Mouse (Mus musculus): Measurements from ENCODE around the gene Rnf4. TPM values are rescaled to one million over a fixed set of nuclear protein-coding genes. Genes with fewer than 3 reads are reported as not detected.

The Rnf4 gene
- polyA plus RNA-seq, 1 experiment from 2014 or later = 132 TPM

DNA sequence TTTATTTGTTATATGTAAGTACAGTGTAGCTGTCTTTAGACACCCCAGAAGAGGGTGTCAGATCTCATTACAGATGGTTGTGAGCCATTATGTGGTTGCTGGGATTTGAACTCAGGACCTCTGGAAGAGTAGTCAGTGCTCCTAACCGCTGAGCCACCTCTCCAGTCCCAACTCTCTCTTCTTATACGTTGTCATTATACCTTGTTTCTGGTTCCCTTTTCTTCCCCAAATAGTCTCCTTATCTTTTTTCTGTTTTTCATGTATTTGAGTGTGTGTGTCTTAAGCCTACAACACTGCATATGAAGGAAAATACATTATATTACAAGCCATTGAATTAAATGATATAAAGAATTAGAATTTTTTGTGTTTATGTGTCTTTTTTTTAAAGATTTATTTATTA is 50.7 kb downstream of the Rnf4 start:
- Histone ChIP-seq H3K27ac (ENCODE audit: low read depth, low read length) (no peak overlapping the region), H3K9ac (ENCODE audit: low read depth, low read length) (no peak overlapping the region), H3K4me3 (ENCODE audit: low read length) (no peak overlapping the region), H3K4me1 (ENCODE audit: control insufficient read depth, insufficient read depth, low read depth, low read length) (no peaks in the 10 kb centered on the region), H3K9me3 (ENCODE audit: control insufficient read depth, low read length) (no peaks in the 10 kb centered on the region), H3K36me3 (ENCODE audit: control insufficient read depth, insufficient read depth, low read length) (no peaks in the 10 kb centered on the region), H3K4me2 (ENCODE audit: low read length) (no peak overlapping the region), H3K27me3 (replicated peaks; ENCODE audit: control insufficient read depth, insufficient read depth, low read length) (no peaks in the 10 kb centered on the region)
- 98% methylated on average over 2 of the region's 2 CpGs for WGBS
- ATAC-seq = no peak

GRCm38 (mm10) chr5:34393251-34393650 is 57.2 kb downstream of the Rnf4 start:
- Histone ChIP-seq H3K27me3 (replicated peaks; ENCODE audit: control insufficient read depth, insufficient read depth, low read length) (no peaks in the 10 kb centered on the region), H3K9me3 (ENCODE audit: control insufficient read depth, low read length) (no peaks in the 10 kb centered on the region), H3K4me1 (ENCODE audit: control insufficient read depth, insufficient read depth, low read depth, low read length) (no peaks in the 10 kb centered on the region; the same call in 1 of the 2 replicates), H3K9ac (ENCODE audit: low read depth, low read length) (no peak overlapping the region), H3K4me2 (ENCODE audit: low read length) (no peak overlapping the region), H3K4me3 (ENCODE audit: low read length) (no peak overlapping the region), H3K27ac (ENCODE audit: low read depth, low read length) (no peak overlapping the region), H3K36me3 (ENCODE audit: control insufficient read depth, insufficient read depth, low read length) (no peaks in the 10 kb centered on the region)
- WGBS = 97% methylated on average over 8 of the region's 8 CpGs
- no peak for ATAC-seq

DNA sequence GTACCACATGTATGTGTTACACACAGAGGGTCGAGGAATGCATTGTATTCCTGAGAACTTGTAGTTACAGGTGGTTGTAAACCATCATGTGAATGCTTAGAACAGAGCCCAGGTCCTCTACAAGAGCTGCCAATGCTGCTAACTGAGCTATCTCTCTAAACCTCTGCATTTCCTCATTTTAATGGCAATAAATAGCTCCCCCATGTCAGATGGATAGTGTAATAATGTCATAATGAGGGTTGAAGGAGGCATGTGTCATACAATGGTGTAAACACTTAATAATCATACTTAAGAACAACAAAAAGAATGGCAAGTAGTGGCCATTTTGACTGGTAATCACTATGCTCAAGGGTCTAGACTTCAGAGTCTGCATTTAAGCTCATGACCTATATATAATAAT is 59.3 kb downstream of the Rnf4 start:
- ATAC-seq = no peak
- WGBS = 91% methylated on average over 1 of the region's 1 CpGs
- Histone ChIP-seq H3K4me2 (ENCODE audit: low read length) (no peak overlapping the region), H3K27ac (ENCODE audit: low read depth, low read length) (no peak overlapping the region), H3K9ac (ENCODE audit: low read depth, low read length) (no peak overlapping the region), H3K4me1 (ENCODE audit: control insufficient read depth, insufficient read depth, low read depth, low read length) (no peaks in the 10 kb centered on the region; the same call in 1 of the 2 replicates), H3K36me3 (ENCODE audit: control insufficient read depth, insufficient read depth, low read length) (no peaks in the 10 kb centered on the region), H3K4me3 (ENCODE audit: low read length) (no peak overlapping the region), H3K27me3 (replicated peaks; ENCODE audit: control insufficient read depth, insufficient read depth, low read length) (no peaks in the 10 kb centered on the region), H3K9me3 (ENCODE audit: control insufficient read depth, low read length) (no peaks in the 10 kb centered on the region)

GRCm38 (mm10) chr5:34395850-34396540 is 59.9 kb downstream of the Rnf4 start:
- 93% methylated on average over 2 of the region's 2 CpGs for WGBS
- Histone ChIP-seq H3K27me3 (replicated peaks; ENCODE audit: control insufficient read depth, insufficient read depth, low read length) (no peaks in the 10 kb centered on the region), H3K4me2 (ENCODE audit: low read length) (no peak overlapping the region), H3K36me3 (ENCODE audit: control insufficient read depth, insufficient read depth, low read length) (no peaks in the 10 kb centered on the region), H3K4me3 (ENCODE audit: low read length) (no peak overlapping the region), H3K9ac (ENCODE audit: low read depth, low read length) (no peak overlapping the region), H3K9me3 (ENCODE audit: control insufficient read depth, low read length) (no peaks in the 10 kb centered on the region), H3K27ac (ENCODE audit: low read depth, low read length) (no peak overlapping the region), H3K4me1 (ENCODE audit: control insufficient read depth, insufficient read depth, low read depth, low read length) (no peaks in the 10 kb centered on the region; the same call in 1 of the 2 replicates)
- no peak for ATAC-seq

DNA sequence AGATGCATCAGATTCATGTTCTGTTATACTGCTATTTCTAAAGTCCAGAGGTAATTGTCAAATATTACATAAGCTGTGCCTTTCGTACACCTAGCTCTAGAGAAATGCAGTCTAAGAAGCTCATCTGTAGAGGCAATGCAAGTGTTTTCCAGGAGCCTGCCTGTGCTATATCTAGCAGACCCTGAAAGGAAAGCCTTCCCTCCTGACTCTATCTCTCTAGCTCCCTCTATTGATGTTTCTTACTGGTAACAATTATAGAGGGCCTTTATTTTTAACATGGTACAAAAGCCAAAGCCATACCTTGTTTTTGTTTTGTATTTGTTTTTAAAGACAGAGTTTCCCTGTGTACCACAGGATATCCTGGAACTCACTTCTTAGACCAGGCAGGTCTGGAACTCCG is 61.8 kb downstream of the Rnf4 start:
- no peak overlapping the region for H3K9ac ChIP-seq (ENCODE audit: low read depth, low read length)
- no peak overlapping the region for H3K4me2 ChIP-seq (ENCODE audit: low read length)
- WGBS = 97% methylated on average over 2 of the region's 2 CpGs
- no peaks in the 10 kb centered on the region for H3K27me3 ChIP-seq (replicated peaks; ENCODE audit: control insufficient read depth, insufficient read depth, low read length)
- no peak overlapping the region for H3K4me3 ChIP-seq (ENCODE audit: low read length)
- H3K9me3 ChIP-seq (ENCODE audit: control insufficient read depth, low read length) = no peaks in the 10 kb centered on the region
- H3K27ac ChIP-seq (ENCODE audit: low read depth, low read length) = no peak overlapping the region
- no peaks in the 10 kb centered on the region; the same call in 1 of the 2 replicates for H3K4me1 ChIP-seq (ENCODE audit: control insufficient read depth, insufficient read depth, low read depth, low read length)
- no peaks in the 10 kb centered on the region for H3K36me3 ChIP-seq (ENCODE audit: control insufficient read depth, insufficient read depth, low read length)
- ATAC-seq = no peak

GRCm38 (mm10) chr5:34398326-34398725 is 62.2 kb downstream of the Rnf4 start:
- no peaks in the 10 kb centered on the region; the same call in 1 of the 2 replicates for H3K4me1 ChIP-seq (ENCODE audit: control insufficient read depth, insufficient read depth, low read depth, low read length)
- H3K36me3 ChIP-seq (ENCODE audit: control insufficient read depth, insufficient read depth, low read length) = no peaks in the 10 kb centered on the region
- no peak overlapping the region for H3K4me3 ChIP-seq (ENCODE audit: low read length)
- no peak overlapping the region for H3K4me2 ChIP-seq (ENCODE audit: low read length)
- ATAC-seq = no peak
- H3K27me3 ChIP-seq (replicated peaks; ENCODE audit: control insufficient read depth, insufficient read depth, low read length) = no peaks in the 10 kb centered on the region
- H3K27ac ChIP-seq (ENCODE audit: low read depth, low read length) = no peak overlapping the region
- H3K9me3 ChIP-seq (ENCODE audit: control insufficient read depth, low read length) = no peaks in the 10 kb centered on the region
- no peak overlapping the region for H3K9ac ChIP-seq (ENCODE audit: low read depth, low read length)
- WGBS = 82% methylated on average over 1 of the region's 1 CpGs

Other genes starting within 250 kb of the Rnf4 start
- 0.20 and 0.52 TPM in 2 replicates for gene Poln, start 166.8 kb upstream of the Rnf4 start, polyA plus RNA-seq (2015; fragmentation: Nextera tagmentation; extraction: Ambion mirVana)
- 13.8 and 14.2 TPM in 2 replicates for gene Haus3, start 166.8 kb upstream of the Rnf4 start, polyA plus RNA-seq (2015; fragmentation: Nextera tagmentation; extraction: Ambion mirVana)
- gene Mxd4, start 148.6 kb upstream of the Rnf4 start, polyA plus RNA-seq (2015; fragmentation: Nextera tagmentation; extraction: Ambion mirVana) = 31.0 and 33.9 TPM in 2 replicates
- 4.6 and 5.2 TPM in 2 replicates for gene Zfyve28, start 47.8 kb upstream of the Rnf4 start, polyA plus RNA-seq (2015; fragmentation: Nextera tagmentation; extraction: Ambion mirVana)
- gene Cfap99, start 47.7 kb upstream of the Rnf4 start, polyA plus RNA-seq (2015; fragmentation: Nextera tagmentation; extraction: Ambion mirVana) = 0.19 TPM in 1 of 2 replicates, not detected in the other
- 13.4 and 14.8 TPM in 2 replicates for gene Fam193a, start 33.6 kb downstream of the Rnf4 start, polyA plus RNA-seq (2015; fragmentation: Nextera tagmentation; extraction: Ambion mirVana)
- 15.1 and 15.4 TPM in 2 replicates for gene Tnip2, start 177.7 kb downstream of the Rnf4 start, polyA plus RNA-seq (2015; fragmentation: Nextera tagmentation; extraction: Ambion mirVana)
- gene Sh3bp2, start 189.5 kb downstream of the Rnf4 start, polyA plus RNA-seq (2015; fragmentation: Nextera tagmentation; extraction: Ambion mirVana) = 17.1 and 25.5 TPM in 2 replicates
- gene Add1, start 237.4 kb downstream of the Rnf4 start, polyA plus RNA-seq (2015; fragmentation: Nextera tagmentation; extraction: Ambion mirVana) = 224 and 241 TPM in 2 replicates